8 mouse cellular contexts compared by ENCODE assay signal in the genomic region with DNA sequence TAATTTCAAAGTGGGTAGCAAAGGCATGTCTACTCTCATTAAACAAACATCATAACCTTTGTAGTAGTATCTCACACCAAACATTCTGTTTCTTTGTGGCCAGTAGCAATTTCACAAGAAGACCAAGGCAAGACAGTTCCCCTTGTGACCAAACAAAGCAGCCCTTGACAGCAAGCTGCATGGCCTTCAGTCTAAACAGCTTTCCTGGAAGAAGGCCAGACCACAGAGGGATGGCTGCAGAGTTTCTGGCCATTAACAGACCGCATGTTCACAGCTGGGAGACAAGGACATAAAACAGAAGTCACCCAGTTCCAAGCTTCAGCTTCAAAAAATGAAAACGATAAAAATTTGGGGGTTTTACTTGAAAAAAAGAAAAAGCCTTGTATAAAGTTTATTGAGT.
DNase-seq lines count a peak whose midpoint lies in the region; ATAC-seq and TF ChIP-seq lines count a peak whose summit lies in the region.

No protein-coding gene starts in this region.

- no peak overlapping the region for H3K4me3 ChIP-seq in liver, adult 2 months (ENCODE audit: insufficient read depth, low read depth, low read length)
- no peak overlapping the region for H3K4me3 ChIP-seq in liver, postnatal 0 days (ENCODE audit: low read depth, low read length)

- no peak overlapping the region for H3K27ac ChIP-seq in liver, adult 2 months (replicated peaks; ENCODE audit: insufficient read depth, low read depth, low read length)
- H3K27ac ChIP-seq in liver, postnatal 0 days (ENCODE audit: low read depth), result no peak overlapping the region

- no peak for TF ChIP-seq EP300 in liver, postnatal 0 days (IDR thresholded peaks at IDR 0.05; ENCODE audit: low read depth)

- no peak for ATAC-seq in liver, postnatal 0 days
- ATAC-seq in monocyte, adult 5-6 weeks (replicated peaks; ENCODE audit: insufficient number of reproducible peaks, low FRiP score, low TSS enrichment, poor library complexity, severe bottlenecking), result no peak

- H3K9me3 ChIP-seq in liver, postnatal 0 days (ENCODE audit: low read length), result no peaks in the 10 kb centered on the region

- peak; percentile 3 for DNase-seq in cerebellum, adult 9-10 months
- DNase-seq in cerebellum, adult 8-10 months, result no peak
- DNase-seq in liver, adult 2 months (ENCODE audit: extremely low read depth, low read depth, low spot score), result peak; percentile 37
- no peak for DNase-seq in liver, postnatal 0 days
- peak; percentile 31 for DNase-seq in fibroblast of lung, adult 2 months (ENCODE audit: low read depth)
- peak; percentile 58 to 68 for DNase-seq in kidney, postnatal 4 days
- no peak for DNase-seq in urinary bladder, postnatal 10 days (ENCODE audit: low spot score)

- no peaks in the 10 kb centered on the region for H3K27me3 ChIP-seq in liver, adult 2 months (ENCODE audit: control insufficient read depth, insufficient read depth, low read length)
- H3K27me3 ChIP-seq in liver, postnatal 0 days (ENCODE audit: insufficient read depth, low read length), result no peaks in the 10 kb centered on the region

- TF ChIP-seq POLR2A in liver, adult 2 months (IDR thresholded peaks at IDR 0.05; ENCODE audit: extremely low read depth, insufficient read depth, low read length), result no peak

- no peak overlapping the region for H3K9ac ChIP-seq in liver, adult 2 months (ENCODE audit: low read depth, low read length)
- H3K9ac ChIP-seq in liver, postnatal 0 days (replicated peaks), result no peak overlapping the region

- no peaks in the 10 kb centered on the region for H3K36me3 ChIP-seq in liver, adult 2 months (ENCODE audit: control insufficient read depth, insufficient read depth, low read length)
- H3K36me3 ChIP-seq in liver, postnatal 0 days (replicated peaks; ENCODE audit: insufficient read depth, low read length), result no peaks in the 10 kb centered on the region

- WGBS in liver, adult 2 months, result 71% methylated on average over 2 of the region's 2 CpGs
- WGBS in liver, postnatal 0 days (ENCODE audit: insufficient replicate concordance), result 43% methylated on average over 2 of the region's 2 CpGs

- H3K4me1 ChIP-seq in liver, adult 2 months (ENCODE audit: control insufficient read depth, insufficient read depth, low read length), result no peaks in the 10 kb centered on the region
- no peaks in the 10 kb centered on the region for H3K4me1 ChIP-seq in liver, postnatal 0 days (ENCODE audit: insufficient read depth)

- no peaks in the 10 kb centered on the region for H3K79me2 ChIP-seq in liver, adult 2 months (ENCODE audit: control insufficient read depth, insufficient read depth, low read length)

- H3K4me2 ChIP-seq in liver, postnatal 0 days (ENCODE audit: low read depth, low read length), result no peak overlapping the region

- TF ChIP-seq CTCF in liver, adult 2 months (IDR thresholded peaks at IDR 0.05; ENCODE audit: low read depth, low read length), result no peak
- no peak for TF ChIP-seq CTCF in liver, postnatal 0 days (IDR thresholded peaks at IDR 0.05; ENCODE audit: low read depth)

Comparison
In these comparisons a context has a peak if more than half of its experiments do, and no peak if none do; other contexts are left out.
1. DNase-seq: peak in cerebellum, adult 9-10 months (single experiment), liver, adult 2 months (single experiment), fibroblast of lung, adult 2 months (single experiment) and kidney, postnatal 4 days (2 of 2); none in cerebellum, adult 8-10 months (single experiment), liver, postnatal 0 days (single experiment) and urinary bladder, postnatal 10 days (single experiment).